Mouse (Mus musculus): ENCODE results near the gene Slc22a7. TPM values are rescaled to one million over a fixed set of nuclear protein-coding genes. Genes with fewer than 3 reads are reported as not detected.
A peak's percentile ranks its signal among the peaks of the same experiment; 100 is the strongest.

Gene Slc22a7
- not detected in 2 replicates for polyA plus RNA-seq (2012; ENCODE audit: insufficient read depth, insufficient read length, low replicate concordance, missing spikeins)

- H3K4me1 ChIP-seq (ENCODE audit: control insufficient read depth, insufficient read depth, low read length) = peaks cover 15% of the 10 kb centered on the region
- 90% methylated on average over 4 of the region's 4 CpGs for WGBS
- no peak within 1 kb of the TSS for H3K27ac ChIP-seq (ENCODE audit: insufficient read depth, low read depth, low read length)
- TF ChIP-seq POLR2A (IDR thresholded peaks at IDR 0.05; ENCODE audit: insufficient read depth, low read depth, low read length) (no peak), CTCF (IDR thresholded peaks at IDR 0.05; ENCODE audit: insufficient read depth, low read depth, low read length) (no peak)
- no peak within 1 kb of the TSS for H3K4me3 ChIP-seq (ENCODE audit: insufficient read depth, low read depth, low read length)
Observed at GRCm38 (mm10) chr17:46438298-46438873, at the start of gene Slc22a7. Slc22a7 (minus strand) TSS chr17:46438457.

GRCm38 (mm10) chr17:46487431-46487830, 49.2 kb upstream of the Slc22a7 start, which contains the start of gene Ttbk1:
Ttbk1 (minus strand) TSS chr17:46487675.
- WGBS = 9% methylated on average over 45 of the region's 49 CpGs
- peak; percentile 60; the same call in 1 of the 2 replicates for TF ChIP-seq POLR2A (IDR thresholded peaks at IDR 0.05; ENCODE audit: insufficient read depth, low read depth, low read length)
- no peak for TF ChIP-seq CTCF (IDR thresholded peaks at IDR 0.05; ENCODE audit: insufficient read depth, low read depth, low read length)
- Histone ChIP-seq H3K4me3 (ENCODE audit: insufficient read depth, low read depth, low read length) (peak within 1 kb of the TSS; percentile 54), H3K4me1 (ENCODE audit: control insufficient read depth, insufficient read depth, low read length) (peaks cover 29% of the 10 kb centered on the region), H3K27ac (ENCODE audit: insufficient read depth, low read depth, low read length) (peak within 1 kb of the TSS; percentile 68; the same call in 1 of the 2 replicates)

- TF ChIP-seq CTCF (IDR thresholded peaks at IDR 0.05; ENCODE audit: insufficient read depth, low read depth, low read length) (no peak), POLR2A (IDR thresholded peaks at IDR 0.05; ENCODE audit: insufficient read depth, low read depth, low read length) (no peak)
- Histone ChIP-seq H3K27ac (ENCODE audit: insufficient read depth, low read depth, low read length) (no peak overlapping the region), H3K4me1 (ENCODE audit: control insufficient read depth, insufficient read depth, low read length) (peaks cover 29% of the 10 kb centered on the region), H3K4me3 (ENCODE audit: insufficient read depth, low read depth, low read length) (peak overlapping the region; percentile 54)
- WGBS = 2% methylated on average over 22 of the region's 22 CpGs
Observed at GRCm38 (mm10) chr17:46486995-46487394, 48.7 kb upstream of the Slc22a7 start.

- TF ChIP-seq POLR2A (IDR thresholded peaks at IDR 0.05; ENCODE audit: insufficient read depth, low read depth, low read length) = no peak
- no peak for TF ChIP-seq CTCF (IDR thresholded peaks at IDR 0.05; ENCODE audit: insufficient read depth, low read depth, low read length)
- no peak overlapping the region for H3K27ac ChIP-seq (ENCODE audit: insufficient read depth, low read depth, low read length)
- H3K4me3 ChIP-seq (ENCODE audit: insufficient read depth, low read depth, low read length) = peak overlapping the region; percentile 63
- WGBS = 8% methylated on average over 6 of the region's 6 CpGs
- peaks cover 29% of the 10 kb centered on the region for H3K4me1 ChIP-seq (ENCODE audit: control insufficient read depth, insufficient read depth, low read length)
Observed at GRCm38 (mm10) chr17:46484461-46484875, 46.2 kb upstream of the Slc22a7 start.

GRCm38 (mm10) chr17:46484021-46484431, 45.8 kb upstream of the Slc22a7 start:
- H3K4me1 ChIP-seq (ENCODE audit: control insufficient read depth, insufficient read depth, low read length) = peaks cover 29% of the 10 kb centered on the region
- WGBS = 4% methylated on average over 13 of the region's 13 CpGs
- TF ChIP-seq POLR2A (IDR thresholded peaks at IDR 0.05; ENCODE audit: insufficient read depth, low read depth, low read length) (no peak), CTCF (IDR thresholded peaks at IDR 0.05; ENCODE audit: insufficient read depth, low read depth, low read length) (no peak)
- H3K4me3 ChIP-seq (ENCODE audit: insufficient read depth, low read depth, low read length) = peak overlapping the region; percentile 63
- H3K27ac ChIP-seq (ENCODE audit: insufficient read depth, low read depth, low read length) = 0 out of 2 replicates have a peak overlapping the region, but pooled peaks have one; percentile 7

- TF ChIP-seq CTCF (IDR thresholded peaks at IDR 0.05; ENCODE audit: insufficient read depth, low read depth, low read length) (no peak), POLR2A (IDR thresholded peaks at IDR 0.05; ENCODE audit: insufficient read depth, low read depth, low read length) (0 out of 2 replicates have a peak, but pooled peaks have one; percentile 24)
- Histone ChIP-seq H3K4me3 (ENCODE audit: insufficient read depth, low read depth, low read length) (peak overlapping the region; percentile 63), H3K4me1 (ENCODE audit: control insufficient read depth, insufficient read depth, low read length) (peaks cover 29% of the 10 kb centered on the region), H3K27ac (ENCODE audit: insufficient read depth, low read depth, low read length) (0 out of 2 replicates have a peak overlapping the region, but pooled peaks have one; percentile 7)
- 3% methylated on average over 16 of the region's 16 CpGs for WGBS
Observed at GRCm38 (mm10) chr17:46483561-46484001, 45.3 kb upstream of the Slc22a7 start.

GRCm38 (mm10) chr17:46477286-46477685, 39.0 kb upstream of the Slc22a7 start:
- Histone ChIP-seq H3K4me3 (ENCODE audit: insufficient read depth, low read depth, low read length) (no peak overlapping the region), H3K27ac (ENCODE audit: insufficient read depth, low read depth, low read length) (no peak overlapping the region), H3K4me1 (ENCODE audit: control insufficient read depth, insufficient read depth, low read length) (no peaks in the 10 kb centered on the region)
- no peak for TF ChIP-seq POLR2A (IDR thresholded peaks at IDR 0.05; ENCODE audit: insufficient read depth, low read depth, low read length)
- no peak for TF ChIP-seq CTCF (IDR thresholded peaks at IDR 0.05; ENCODE audit: insufficient read depth, low read depth, low read length)
- 93% methylated on average over 15 of the region's 15 CpGs for WGBS

GRCm38 (mm10) chr17:46476601-46477000, 38.3 kb upstream of the Slc22a7 start:
- H3K4me1 ChIP-seq (ENCODE audit: control insufficient read depth, insufficient read depth, low read length) = no peaks in the 10 kb centered on the region
- TF ChIP-seq CTCF (IDR thresholded peaks at IDR 0.05; ENCODE audit: insufficient read depth, low read depth, low read length) (no peak), POLR2A (IDR thresholded peaks at IDR 0.05; ENCODE audit: insufficient read depth, low read depth, low read length) (no peak)
- WGBS = 84% methylated on average over 8 of the region's 8 CpGs
- no peak overlapping the region for H3K4me3 ChIP-seq (ENCODE audit: insufficient read depth, low read depth, low read length)
- H3K27ac ChIP-seq (ENCODE audit: insufficient read depth, low read depth, low read length) = no peak overlapping the region

GRCm38 (mm10) chr17:46467830-46468229, 29.6 kb upstream of the Slc22a7 start:
- TF ChIP-seq CTCF (IDR thresholded peaks at IDR 0.05; ENCODE audit: insufficient read depth, low read depth, low read length) = no peak
- 80% methylated on average over 9 of the region's 9 CpGs for WGBS
- Histone ChIP-seq H3K4me1 (ENCODE audit: control insufficient read depth, insufficient read depth, low read length) (peaks cover 3% of the 10 kb centered on the region; the same call in 1 of the 2 replicates), H3K27ac (ENCODE audit: insufficient read depth, low read depth, low read length) (no peak overlapping the region), H3K4me3 (ENCODE audit: insufficient read depth, low read depth, low read length) (no peak overlapping the region)

Measured in olfactory bulb, adult 2 months (tissue).